Mouse (Mus musculus) spleen, adult 2 months (tissue): ENCODE data around the gene Hivep3. TPM values are rescaled to one million over a fixed set of nuclear protein-coding genes. Genes with fewer than 3 reads are reported as not detected.

Experiments
- DNase-seq, 2 experiments: peaks; one replicate each; pipeline versions ENCODE4 v3.0.0 to v3.0.0-alpha.2; 2012 to 2021; ENCODE audit warnings: low spot score in 2 of 2, low read depth in 1 of 2
- H3K27ac ChIP-seq: fragments of 200-500 bp; 2 replicates; pipeline ENCODE4 v1.5.1; 2012; ENCODE audit warnings: low read length, inconsistent platforms; ENCODE audit not compliant: insufficient read depth
- H3K27me3 ChIP-seq: fragments of 200-500 bp; 2 replicates; pipeline ENCODE4 v1.6.1; 2012; ENCODE audit warnings: mild to moderate bottlenecking, moderate library complexity, low read length, inconsistent platforms; ENCODE audit not compliant: control insufficient read depth, insufficient read depth
- H3K36me3 ChIP-seq: fragments of 200-500 bp; 2 replicates; pipeline ENCODE4 v1.6.1; 2012; ENCODE audit warnings: mild to moderate bottlenecking, low read length, inconsistent platforms; ENCODE audit not compliant: control insufficient read depth, insufficient read depth
- H3K4me1 ChIP-seq: fragments of 200-500 bp; 2 replicates; pipeline ENCODE4 v1.6.1; 2011; ENCODE audit warnings: inconsistent platforms; ENCODE audit not compliant: control insufficient read depth, insufficient read depth, insufficient read length
- H3K4me3 ChIP-seq: fragments of 200-500 bp; 2 replicates; pipeline ENCODE4 v1.5.1; 2011; ENCODE audit warnings: mild to moderate bottlenecking, inconsistent platforms; ENCODE audit not compliant: insufficient read depth, insufficient read length; ENCODE audit errors: extremely low read depth
- CTCF ChIP-seq: fragments of 200-500 bp; IDR thresholded peaks from 2 replicates; pipeline ENCODE4 v1.5.1; 2011; ENCODE audit warnings: mild to moderate bottlenecking, inconsistent platforms; ENCODE audit not compliant: insufficient read depth, insufficient read length, insufficient replicate concordance; ENCODE audit errors: extremely low read depth
- POLR2A ChIP-seq: fragments of 200-500 bp; IDR thresholded peaks from 2 replicates; pipeline ENCODE4 v1.6.1; 2011; ENCODE audit warnings: low read depth, low read length, inconsistent platforms
- WGBS: fragments of 180-500 bp; shearing (Covaris S2); methylation state at CpG from one replicate; pipeline ENCODE4 v1.1.7; 2018; 5-methylcytosine and 5-hydroxymethylcytosine counted together
- polyA plus RNA-seq: library from polyadenylated mRNA; depleted of rRNA; stranded (reverse); fragments of >200 nt; gene quantifications from 2 replicates; pipeline ENCODE4 v1.2.3, GENCODE M21; 2012

Gene Hivep3
- polyA plus RNA-seq, 1 experiment: 8.7 TPM

GRCm38 (mm10) chr4:119973729-119974605 lies 240.4 kb downstream of the Hivep3 start:
- Histone ChIP-seq H3K27ac (no peak overlapping the region), H3K36me3 (no peaks in the 10 kb centered on the region), H3K27me3 (no peaks in the 10 kb centered on the region), H3K4me1 (peaks cover 25% of the 10 kb centered on the region; the same call in 1 of the 2 replicates), H3K4me3 (no peak overlapping the region)
- DNase-seq: no peak
- 87% methylated on average over 9 of the region's 9 CpGs for WGBS
- no peak for TF ChIP-seq POLR2A
- no peak for TF ChIP-seq CTCF

DNA sequence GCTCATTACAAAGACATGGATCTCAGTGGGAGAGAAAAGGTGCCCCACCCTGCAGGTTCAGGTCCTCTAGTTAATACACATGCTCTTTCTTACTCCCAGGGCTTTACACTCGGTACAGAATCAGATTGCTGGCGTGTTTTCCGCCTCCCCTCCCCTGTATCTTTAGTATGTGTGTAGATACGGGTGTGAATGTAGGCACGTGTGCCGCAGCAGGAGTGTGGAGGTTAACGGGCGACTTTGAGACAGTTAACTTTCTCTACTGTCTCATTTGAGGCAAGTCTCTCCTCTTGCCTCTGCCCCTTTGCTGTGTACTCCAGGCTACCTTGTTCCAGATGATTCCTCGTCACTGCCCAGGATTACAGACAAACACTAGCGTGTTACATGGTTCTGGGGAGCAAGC lies 241.7 kb downstream of the Hivep3 start:
- Histone ChIP-seq H3K27me3 (no peaks in the 10 kb centered on the region), H3K4me3 (no peak overlapping the region), H3K27ac (no peak overlapping the region), H3K4me1 (peaks cover 28% of the 10 kb centered on the region; the same call in 1 of the 2 replicates), H3K36me3 (no peaks in the 10 kb centered on the region)
- TF ChIP-seq CTCF (no peak), POLR2A (no peak)
- DNase-seq: no peak
- 91% methylated on average over 10 of the region's 10 CpGs for WGBS

DNA sequence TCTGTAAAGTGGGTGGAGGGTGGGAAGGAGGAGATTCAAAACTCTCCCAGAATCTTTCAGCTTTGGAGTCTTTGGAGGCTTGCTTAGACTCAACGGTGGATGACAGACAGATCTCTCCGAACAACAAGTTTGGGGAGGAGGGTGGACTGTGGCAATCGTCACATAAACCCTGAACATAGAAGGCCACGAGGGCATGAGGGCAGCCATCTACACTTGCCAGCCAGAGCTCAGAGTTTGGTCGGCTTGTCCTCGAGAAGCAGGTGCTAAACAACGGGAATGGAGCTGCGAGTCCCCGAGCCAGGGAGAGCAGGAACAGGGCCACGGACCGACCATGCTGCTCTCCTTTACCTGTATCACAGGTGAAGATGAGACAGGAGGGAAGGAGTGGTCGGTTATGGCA lies 242.2 kb downstream of the Hivep3 start:
- TF ChIP-seq POLR2A (no peak), CTCF (no peak)
- DNase-seq: no peak
- Histone ChIP-seq H3K27ac (no peak overlapping the region), H3K4me1 (peaks cover 33% of the 10 kb centered on the region; the same call in 1 of the 2 replicates), H3K4me3 (no peak overlapping the region), H3K36me3 (no peaks in the 10 kb centered on the region), H3K27me3 (no peaks in the 10 kb centered on the region)
- 79% methylated on average over 12 of the region's 12 CpGs for WGBS

DNA sequence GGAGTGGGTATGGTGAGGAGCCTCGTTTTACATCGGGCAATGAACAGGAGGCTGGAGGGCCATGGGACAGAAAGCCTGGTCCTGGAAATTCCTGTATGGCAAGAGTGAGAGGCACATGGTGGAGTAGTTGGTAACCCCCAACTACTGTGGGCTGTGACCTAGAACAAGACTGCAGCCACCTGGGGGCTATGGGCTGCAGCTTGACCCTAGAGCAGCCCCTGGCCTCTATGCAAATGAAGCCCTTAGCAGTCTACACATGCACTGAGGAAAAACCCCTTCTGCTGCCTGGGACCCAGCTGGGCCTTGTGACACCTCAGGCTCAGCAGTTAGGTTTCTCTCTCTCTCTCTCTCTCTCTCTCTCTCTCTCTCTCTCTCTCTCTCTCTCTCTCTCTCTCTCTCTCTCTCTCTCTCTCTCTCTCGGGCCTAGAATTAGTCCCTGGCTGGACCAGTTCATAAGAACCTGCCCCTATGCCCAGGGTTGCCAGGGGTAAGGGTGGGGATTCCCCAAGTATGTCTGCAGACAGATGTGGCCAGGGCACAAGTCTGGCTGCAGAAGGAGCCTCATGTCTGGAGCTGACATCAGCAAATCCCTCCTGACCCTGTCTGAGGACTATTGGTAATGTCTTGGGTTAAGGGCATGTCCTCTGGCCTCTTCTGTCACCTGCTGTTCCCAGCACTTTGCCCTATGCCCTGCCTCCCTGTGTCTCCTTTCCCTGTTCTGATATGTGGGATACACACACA lies 243.0 kb downstream of the Hivep3 start:
- Histone ChIP-seq H3K27me3 (no peaks in the 10 kb centered on the region), H3K4me1 (peaks cover 33% of the 10 kb centered on the region; the same call in 1 of the 2 replicates)
- 15% methylated on average over 3 of the region's 3 CpGs for WGBS

GRCm38 (mm10) chr4:119977817-119978491 lies 244.4 kb downstream of the Hivep3 start:
- 13% methylated on average over 7 of the region's 7 CpGs for WGBS
- no peak overlapping the region for H3K4me3 ChIP-seq
- TF ChIP-seq POLR2A (no peak), CTCF (no peak)
- no peaks in the 10 kb centered on the region for H3K27me3 ChIP-seq
- no peaks in the 10 kb centered on the region for H3K36me3 ChIP-seq
- DNase-seq: peak in 1 of 2 experiments; percentile 43
- H3K4me1 ChIP-seq: peaks cover 36% of the 10 kb centered on the region; the same call in 1 of the 2 replicates
- peak overlapping the region; percentile 77 for H3K27ac ChIP-seq

More for the DNA sequence above, 243.0 kb downstream of the Hivep3 start:
- H3K36me3 ChIP-seq: no peaks in the 10 kb centered on the region
- no peak for DNase-seq
- no peak overlapping the region for H3K4me3 ChIP-seq
- H3K27ac ChIP-seq: peak overlapping the region; percentile 40; the same call in 1 of the 2 replicates
- TF ChIP-seq POLR2A: no peak
- no peak for TF ChIP-seq CTCF

GRCm38 (mm10) chr4:119979238-119979829 lies 245.8 kb downstream of the Hivep3 start:
- 76% methylated on average over 5 of the region's 5 CpGs for WGBS
- DNase-seq: no peak
- Histone ChIP-seq H3K36me3 (no peaks in the 10 kb centered on the region), H3K27me3 (no peaks in the 10 kb centered on the region), H3K4me1 (peaks cover 36% of the 10 kb centered on the region; the same call in 1 of the 2 replicates), H3K4me3 (no peak overlapping the region), H3K27ac (peak overlapping the region; percentile 24; the same call in 1 of the 2 replicates)
- TF ChIP-seq CTCF: no peak
- TF ChIP-seq POLR2A: no peak
